Mouse (Mus musculus) embryo, embryonic 10.5 days (tissue): ENCODE data around the gene 2410004B18Rik.

ENCODE experiments used
- DNase-seq: peaks from one replicate; pipeline ENCODE4 v3.0.0-alpha.2; 2015; ENCODE audit warnings: low spot score

The 2410004B18Rik gene

DNA sequence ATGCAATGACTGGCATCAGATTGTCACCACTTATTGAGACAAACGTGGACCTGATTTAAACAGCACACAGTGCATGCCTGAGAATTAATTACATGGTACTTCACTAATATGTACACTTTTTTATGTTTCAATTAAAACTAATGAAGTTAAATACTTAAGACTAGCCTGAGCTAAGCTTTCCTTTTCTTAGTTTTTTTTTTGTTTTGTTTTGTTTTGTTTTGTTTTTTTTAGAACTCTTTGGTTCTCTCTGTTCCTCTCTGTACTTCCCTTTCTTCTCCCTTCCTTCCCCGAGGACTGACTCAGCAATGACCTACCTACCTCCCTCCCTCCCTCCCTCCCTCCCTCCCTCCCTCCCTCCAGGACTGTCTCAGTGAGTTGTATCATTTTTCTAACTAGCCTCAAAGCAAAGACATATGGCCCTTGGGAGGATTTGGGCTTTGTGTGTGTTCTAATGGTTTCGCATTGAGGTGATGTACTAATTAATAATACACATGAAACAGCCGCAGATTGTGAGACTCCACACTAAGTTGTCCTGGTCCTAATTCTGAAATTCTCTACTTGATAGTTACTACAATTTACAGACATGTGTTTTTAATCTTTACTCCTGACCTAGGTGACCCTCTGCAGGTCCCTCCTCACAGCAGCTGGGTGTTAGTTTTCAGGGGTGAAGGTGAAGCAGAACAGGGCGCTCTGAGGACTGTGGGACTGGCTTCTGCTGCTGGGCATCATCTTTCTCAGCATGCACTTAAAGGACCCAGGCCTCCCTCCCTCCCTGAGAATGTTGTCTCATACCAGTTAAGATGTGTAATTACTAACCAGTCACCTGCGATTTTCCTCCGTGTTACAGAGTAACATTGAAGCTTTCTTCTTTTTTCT lies 8.1 kb upstream of the 2410004B18Rik start:
- peak; percentile 41 for DNase-seq

DNA sequence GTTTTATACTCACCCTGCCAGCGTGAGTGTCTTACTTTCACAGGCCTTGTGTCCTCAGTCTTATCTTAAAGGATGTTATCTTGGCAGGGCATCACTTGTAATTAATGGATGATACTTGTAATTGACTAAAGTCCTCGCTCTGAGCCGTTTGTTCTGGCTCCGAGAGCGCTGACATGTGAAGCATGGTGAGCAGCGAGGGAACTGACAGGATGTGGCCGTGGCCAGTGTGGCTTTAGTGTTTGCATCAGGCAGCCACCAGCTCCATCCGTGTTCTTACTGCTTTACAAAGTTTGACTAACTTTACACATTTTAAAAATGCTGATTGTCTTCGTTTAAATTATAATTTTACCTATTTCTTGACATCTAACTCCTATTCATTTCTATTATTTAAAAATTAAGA lies 4.0 kb upstream of the 2410004B18Rik start:
- no peak for DNase-seq

DNA sequence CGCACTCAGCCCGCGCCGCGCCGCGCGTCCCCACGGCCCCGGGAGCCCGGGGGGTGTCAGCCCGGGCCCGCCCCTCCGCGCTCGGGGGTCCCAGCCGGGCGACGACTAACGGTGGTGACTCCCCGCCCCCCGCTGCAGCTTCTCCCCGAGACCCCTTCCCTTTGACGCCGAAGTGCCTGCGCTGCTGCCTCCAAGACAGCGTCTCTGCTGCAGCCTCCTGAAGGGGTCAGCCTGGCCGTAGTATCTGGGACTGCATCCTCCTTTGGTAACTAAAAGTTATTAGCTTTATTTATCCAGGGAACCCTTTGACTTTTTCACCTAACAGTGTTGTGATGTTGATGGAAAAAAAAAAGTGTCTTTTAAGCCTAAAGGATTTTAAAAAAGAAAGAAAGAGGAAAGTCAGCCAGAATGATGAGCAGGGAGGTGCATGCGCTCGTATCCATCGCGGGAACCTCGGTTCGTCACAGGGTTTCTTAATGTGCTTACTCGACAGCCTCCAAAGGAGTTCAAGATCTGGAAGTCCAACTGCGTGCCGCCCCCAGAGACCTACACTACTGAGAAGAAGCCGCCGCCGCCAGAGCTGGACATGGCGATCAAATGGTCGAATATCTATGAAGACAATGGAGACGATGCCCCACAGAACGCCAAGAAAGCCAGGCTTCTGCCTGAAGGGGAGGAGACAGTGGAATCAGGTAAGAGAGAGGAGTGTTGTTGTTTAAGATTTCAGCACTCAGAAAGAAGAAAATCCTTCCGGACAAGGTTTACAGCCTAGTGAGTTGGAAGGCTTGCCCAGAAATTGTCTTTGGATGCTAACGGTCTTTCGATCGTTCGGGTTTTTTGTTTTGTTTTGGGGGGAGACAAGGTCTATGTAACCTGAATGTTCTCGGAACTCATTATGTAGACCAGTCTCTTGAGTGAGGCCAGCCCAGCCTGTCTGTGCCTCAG lies 863 bp downstream of the 2410004B18Rik start:
- DNase-seq = peak; percentile 47

DNA sequence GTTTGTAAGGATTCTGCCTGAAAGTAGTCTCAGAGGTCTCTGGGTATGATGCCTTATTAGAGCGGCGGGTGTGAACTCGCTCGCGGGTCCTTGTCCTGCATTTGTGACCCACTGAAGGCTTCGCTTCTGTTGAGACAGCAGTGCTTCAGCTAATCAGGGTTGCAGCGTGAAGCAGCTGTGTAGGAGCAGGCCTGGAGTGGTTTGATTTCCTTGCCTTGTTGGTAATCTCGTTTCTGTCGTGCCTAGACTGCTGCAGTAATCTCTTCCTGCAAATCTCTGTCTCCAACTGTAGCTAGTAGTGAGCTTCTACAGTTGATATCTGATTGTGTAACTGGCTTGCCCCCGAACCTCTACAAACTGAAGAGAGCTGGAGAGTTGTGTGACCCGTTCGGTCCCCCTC lies 1.6 kb downstream of the 2410004B18Rik start:
- no peak for DNase-seq

DNA sequence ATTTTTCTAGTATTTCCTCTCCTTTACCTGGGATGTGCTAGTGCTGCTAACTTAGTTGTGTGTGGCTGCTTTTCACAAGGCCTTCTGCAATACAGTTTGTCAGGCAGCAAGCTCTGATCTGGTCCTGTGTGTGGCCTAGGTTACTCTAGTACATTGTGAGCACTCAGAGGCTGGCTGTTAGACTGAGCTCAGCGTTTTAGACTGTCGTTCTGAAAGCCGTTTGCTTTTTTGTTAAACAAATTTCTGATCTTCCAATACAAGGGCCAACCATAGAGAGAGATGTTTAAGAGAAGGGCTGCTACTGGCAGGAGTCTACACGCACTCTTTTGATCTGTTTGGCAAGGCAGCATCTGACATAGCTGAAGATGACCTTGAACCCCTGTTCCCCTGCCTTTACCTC lies 2.2 kb downstream of the 2410004B18Rik start:
- DNase-seq = no peak

DNA sequence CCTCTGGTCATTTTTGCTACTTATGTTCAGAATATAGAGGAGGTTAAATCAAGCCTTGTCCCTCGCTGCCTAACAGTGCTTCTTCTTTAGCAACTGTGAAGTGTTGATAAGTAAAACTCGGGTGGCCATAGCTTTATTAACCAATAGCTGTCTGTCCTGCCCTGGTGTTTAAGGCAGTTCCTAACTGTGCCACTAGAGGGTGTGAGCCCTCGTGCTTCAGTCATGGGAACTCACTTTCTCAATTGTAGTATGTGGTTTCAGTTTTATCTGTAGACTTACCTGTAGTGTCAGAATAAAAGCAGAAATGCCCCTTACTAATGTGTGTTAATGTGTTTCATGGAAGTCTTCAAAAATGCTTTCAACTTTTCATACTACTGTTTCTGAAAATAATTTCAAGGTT lies 4.2 kb downstream of the 2410004B18Rik start:
- DNase-seq = peak; percentile 82

DNA sequence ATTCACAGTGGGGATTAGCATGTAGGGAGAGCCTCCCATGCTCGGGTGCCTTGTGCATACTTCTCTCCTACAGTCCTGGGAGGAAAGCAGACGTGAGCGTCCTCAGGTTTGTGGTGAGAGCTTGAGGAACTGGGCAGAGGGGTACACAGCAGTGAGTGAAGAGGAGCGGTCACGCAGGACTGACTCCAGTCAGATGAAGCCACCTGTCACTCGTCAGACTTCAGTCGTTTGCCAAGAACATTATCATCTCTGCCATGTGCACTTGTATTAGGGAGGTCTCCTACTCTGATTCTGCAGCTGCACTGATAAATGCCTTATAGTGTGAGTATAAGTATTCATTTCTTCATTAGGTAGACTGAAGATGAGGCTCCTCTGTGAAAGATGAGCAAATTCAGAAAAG lies 6.5 kb downstream of the 2410004B18Rik start:
- no peak for DNase-seq

DNA sequence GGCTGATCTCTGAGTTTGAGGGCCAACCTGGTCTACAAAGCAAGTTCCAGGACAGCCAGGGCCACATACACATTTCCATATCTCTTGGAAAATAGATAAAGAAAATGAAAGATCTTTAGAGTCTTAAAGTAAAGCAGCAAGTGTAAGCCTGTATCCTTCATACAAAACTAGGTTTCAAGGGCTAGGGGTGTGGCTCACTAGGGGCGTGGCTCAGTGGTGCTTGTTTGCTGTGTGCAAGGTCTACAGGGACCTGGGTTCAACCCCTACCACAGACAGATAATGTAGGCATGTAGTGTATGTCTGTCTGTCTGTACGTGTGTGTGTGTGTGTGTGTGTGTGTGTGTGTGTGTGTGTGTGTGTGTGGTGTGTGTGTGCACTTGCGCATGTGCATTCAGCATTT lies 8.1 kb downstream of the 2410004B18Rik start:
- no peak for DNase-seq

DNA sequence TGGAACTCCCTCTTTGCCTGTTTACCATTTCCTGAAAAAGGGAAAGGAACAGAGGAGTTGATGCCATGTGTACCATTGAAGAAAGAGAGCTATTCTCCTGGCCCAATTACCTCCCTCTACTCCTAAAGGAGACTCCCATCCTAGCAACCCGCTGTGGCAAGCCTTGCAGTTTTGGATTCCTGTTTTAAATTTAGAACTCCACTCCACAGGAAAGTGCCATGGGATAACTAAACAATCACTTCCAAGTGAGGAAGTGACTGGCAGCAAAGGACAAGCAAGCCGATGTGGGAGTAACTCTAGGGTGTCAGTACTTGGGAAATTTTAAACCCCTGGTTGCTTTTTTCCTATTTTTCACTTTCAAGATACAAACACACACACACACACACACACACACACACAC lies 8.8 kb downstream of the 2410004B18Rik start:
- no peak for DNase-seq

DNA sequence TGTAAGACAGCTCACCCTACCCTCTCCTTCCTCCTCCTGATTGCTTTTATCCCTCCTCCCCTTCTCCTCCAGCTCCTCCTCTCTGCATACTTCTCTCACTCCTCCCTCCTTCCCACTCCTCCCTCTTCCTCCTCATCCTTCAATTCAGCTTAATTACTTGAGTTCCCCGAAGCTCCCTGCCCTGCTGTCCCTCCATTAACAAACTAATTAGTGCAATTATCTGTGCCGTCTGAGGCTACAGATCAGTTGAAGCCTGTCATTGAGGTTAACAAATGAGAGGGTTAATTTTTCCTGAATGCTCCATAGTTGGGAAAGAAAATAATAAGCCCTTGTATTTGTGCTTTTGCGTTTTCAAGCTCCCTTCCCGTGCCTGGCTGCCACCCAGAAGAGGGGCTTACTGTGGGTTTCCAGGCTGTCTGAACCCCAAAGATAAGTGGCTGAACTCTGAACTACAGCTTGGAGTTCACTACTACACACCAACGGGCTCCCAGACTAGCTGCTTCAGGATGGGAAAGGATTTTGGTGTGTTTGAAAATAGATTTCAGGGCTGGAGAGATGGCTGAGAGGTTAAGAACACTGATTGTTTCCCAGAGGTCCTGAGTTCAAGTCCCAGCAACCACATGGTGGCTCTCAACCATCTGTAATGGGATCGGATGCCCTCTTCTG lies 9.9 kb downstream of the 2410004B18Rik start:
- DNase-seq = no peak

DNA sequence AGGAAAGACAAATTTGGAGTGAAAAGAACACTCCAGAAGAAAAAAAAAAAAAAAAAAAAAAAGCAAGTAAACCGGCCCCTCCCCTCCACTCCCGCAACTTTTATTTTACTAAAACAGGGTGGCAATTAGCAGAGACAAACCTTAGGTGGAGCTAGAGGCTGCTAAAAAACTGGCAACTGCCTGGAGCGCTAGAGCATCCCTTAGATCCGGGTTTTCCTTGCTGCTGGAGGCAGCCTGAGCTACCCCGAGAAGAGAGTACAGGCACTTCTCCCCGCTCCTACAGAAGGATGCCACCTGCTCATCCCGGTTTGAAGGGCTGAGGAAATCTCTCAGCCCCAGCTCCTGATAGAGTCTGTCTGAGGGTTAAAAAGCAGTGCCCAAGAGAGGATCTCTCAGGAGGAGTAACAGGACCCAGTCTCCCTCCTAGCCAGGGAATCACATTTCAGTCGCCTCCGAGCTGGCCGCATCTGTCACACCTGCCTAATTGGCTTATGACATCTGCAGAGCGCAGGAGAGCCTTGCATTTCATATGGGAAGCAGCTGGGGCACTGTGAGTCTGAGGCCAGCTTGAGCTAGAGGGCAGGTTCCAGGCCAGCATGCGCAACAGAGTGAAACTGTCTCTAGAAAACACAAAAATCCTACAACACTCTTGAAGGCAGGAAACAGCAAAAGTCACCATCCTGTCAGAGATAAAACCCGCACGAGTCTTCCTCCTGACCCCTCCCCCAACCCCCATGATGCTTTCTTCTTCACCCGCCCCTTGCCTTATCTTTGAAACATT lies 12.4 kb downstream of the 2410004B18Rik start:
- DNase-seq = peak; percentile 82

DNA sequence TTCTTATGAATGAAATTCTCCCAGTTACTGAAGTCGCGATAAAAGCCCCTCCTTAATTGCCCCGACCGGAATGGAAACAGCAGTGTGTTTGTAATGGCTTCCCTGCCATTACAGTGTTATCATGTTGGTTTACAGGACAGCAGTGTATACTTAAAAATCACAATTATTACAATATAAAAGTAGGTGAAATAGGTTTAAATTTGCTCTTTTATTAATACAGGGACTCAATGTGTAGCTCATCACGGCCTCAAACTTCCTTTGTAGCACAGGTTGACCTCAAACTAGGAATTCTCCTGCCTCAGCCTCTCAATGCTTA lies 13.0 kb downstream of the 2410004B18Rik start:
- DNase-seq = no peak

DNA sequence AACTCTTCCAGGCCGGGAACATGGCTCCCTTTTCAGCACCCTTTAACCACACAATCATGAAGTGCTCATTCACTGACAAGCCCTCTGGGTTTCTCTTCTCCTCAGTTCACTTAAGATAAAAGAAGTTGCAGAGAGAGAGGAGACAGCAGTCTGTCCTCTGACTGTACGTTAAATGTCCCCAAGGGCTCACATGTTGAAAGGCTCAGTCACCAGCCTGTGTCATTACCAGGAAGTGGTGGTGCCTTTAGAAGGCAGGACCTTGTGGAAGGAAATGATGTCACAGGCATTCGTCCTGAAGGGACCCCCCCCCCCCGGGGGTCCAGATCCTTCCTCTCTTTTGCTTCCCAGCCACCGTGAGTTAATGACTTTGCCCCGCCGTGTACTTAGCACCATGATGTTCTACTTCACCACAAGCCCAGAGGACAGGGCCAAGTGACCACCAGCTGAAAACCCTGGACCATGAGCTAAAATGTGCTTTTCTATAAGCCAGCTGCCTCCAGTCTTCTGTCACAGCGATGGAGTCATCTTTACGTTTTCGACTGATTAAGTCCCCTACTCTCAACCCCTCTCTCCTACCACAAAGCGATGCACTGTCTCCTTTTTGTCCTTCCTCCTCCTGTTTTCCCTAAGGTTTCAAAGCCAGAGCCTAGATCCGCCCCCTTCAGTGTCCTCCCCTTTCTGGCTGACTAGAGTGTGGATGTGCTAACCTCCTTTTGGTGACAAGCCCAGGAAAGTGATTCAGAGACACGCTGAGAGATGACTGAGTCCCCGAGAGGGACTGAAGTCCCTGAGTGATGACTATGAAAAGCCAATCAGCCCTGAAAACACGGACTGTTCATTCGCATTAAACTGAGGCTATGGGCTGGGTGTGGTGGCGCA lies 13.7 kb downstream of the 2410004B18Rik start:
- no peak for DNase-seq

DNA sequence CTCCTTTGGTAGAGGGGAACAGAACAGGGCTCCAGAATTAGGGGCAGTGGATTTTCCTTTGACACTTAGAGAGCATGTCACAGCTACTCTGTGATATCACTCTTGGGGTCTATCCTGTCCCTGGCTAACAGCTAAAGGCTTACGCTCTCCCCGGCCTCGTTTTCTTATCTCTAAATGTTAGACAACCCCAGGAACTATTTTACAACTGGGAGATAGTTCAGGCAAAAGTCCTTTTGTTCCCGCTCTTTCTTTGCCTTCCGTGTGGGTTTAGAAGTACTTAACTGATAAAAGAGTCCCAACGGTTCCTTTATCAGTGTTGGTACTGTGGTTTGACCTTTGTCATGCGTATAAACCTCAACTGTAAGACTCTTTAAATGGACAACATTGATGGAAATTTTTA lies 15.1 kb downstream of the 2410004B18Rik start:
- no peak for DNase-seq

DNA sequence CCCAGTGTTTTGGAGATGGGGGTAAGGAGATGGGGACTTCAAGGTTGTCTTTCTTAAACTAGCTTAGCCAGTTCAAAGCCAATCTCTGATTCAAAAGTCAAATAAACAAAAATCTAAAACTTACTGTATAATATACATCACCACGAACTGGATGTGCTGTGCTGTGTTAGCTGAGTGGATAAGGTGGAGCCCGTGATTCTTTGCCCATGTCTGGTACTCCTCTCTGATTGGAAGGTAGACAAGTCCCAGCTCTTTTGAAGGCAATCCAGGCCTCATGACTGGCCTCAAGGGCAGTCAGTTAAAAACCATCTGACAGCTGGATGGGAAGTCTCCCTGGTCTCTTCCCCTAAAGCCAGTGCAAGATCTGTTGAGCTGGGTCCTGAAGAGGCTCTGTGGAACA lies 15.6 kb downstream of the 2410004B18Rik start:
- no peak for DNase-seq

DNA sequence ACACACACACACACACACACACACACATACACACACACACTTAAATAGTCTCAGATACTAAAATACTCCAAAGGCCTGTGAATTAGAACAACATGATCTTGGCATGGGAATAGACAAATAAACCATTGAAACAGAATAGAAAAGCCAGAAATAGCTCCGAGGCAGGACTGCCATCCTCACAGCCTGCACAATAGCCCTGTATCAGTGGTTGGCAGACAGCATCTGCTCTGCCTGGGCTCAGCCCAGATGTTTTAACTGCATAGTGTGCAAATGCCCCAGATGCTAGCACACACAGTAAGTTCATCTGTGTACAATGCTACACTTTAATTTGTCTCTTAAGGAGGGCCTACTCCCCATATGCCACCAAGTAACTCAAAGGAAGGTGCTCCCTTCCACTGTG lies 22.0 kb downstream of the 2410004B18Rik start:
- no peak for DNase-seq

DNA sequence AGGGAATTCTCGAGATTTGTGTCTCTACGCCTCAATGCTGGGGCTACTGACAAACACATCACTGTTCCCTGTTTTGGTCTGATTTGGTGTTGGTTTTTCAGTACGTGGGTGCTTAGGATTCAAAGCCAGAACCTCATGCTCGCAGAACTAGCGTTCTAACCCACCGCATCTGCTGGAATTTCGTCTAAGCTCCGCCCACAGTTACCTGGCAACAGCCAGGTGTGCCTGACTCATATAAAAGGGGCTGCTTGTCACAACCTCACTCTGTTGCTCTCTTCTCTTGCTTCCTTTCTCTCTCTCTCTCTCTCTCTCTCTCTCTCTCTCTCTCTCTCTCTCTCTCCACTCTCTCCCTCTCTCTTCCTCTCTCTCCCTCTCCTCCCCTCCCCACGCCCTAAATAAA lies 24.6 kb downstream of the 2410004B18Rik start:
- DNase-seq = no peak

DNA sequence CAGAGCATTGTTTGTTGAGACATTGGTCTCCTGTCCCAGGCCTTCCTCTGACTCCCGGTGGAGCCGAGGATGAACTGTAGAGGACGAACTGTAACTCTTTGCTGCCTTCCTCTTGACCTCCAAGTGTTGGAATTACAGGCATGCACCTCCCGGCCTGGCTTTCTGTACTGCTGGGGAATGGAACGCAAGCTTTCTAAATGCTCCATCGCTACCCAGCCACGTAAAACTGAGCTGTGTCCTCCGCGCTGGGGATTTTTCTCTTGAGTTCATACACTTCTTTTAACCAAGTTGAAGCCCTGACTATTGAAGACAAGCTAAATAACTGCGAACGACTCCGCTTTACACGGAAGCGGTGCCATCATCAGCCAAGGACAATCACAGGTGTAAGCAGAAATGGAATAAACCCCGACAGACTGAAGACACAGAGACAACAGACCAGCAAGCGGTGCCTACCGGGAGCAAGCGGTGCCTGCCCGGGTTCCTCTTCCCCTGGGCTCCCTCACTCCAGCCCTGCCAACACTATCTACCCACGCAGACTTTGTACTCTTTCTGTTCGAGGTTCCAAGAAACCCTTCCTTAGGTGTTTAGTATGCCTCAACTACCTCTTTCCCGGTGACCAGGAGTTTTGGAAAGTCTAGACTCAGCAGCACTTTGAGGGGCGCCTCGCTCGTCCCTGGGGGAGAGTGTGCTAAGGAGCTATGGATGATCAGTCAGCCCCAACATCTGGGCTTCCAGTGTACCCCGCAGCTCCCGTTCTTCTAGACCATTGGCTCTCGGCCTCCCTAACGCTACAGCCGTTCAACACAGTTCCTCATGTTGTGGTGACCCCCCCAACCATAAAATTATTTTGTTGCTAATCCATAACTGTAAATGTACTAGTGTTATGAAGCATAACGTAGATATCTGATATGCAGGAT lies 25.5 kb downstream of the 2410004B18Rik start:
- DNase-seq = peak; percentile 50

DNA sequence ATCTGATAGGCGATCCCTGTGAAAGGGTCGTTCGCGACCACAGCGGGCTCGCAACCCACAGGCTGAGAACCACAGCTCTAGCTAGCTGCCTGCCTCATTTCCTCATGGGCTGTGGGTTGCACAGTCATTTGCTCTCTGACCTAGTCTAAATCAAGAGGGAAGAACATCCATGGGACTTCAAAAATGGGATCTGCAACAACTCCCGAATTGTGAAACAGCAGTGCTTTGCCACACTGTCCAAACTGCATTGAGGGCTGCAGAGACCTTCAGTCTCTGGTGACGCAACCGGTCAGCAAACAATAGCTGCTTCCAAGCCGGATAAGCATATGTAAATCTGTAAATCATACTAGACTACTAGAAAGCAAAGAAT lies 26.2 kb downstream of the 2410004B18Rik start:
- DNase-seq = peak; percentile 63

DNA sequence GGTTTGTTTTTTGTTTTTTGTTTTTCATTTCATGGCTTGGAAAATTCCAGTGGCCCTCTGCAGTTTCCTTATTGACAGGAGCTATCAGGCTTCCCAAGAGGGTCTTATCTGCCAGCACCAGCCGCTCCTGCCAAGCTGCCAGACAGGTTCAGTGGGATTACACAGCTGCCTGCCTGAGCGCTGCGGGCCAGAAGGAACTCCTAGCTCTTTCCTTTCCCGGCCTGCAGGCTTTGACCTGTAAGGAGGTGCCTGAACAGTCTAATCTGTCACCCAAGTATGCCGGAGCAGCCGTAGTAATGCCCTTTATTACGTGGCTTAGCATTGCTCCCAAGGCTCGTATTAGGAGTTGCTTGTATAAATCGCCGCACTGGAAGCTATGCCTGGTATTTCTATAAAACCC lies 26.7 kb downstream of the 2410004B18Rik start:
- peak; percentile 70 for DNase-seq
